Mouse (Mus musculus) heart, adult 18-20 months (tissue): ENCODE results near the gene Slc26a3. TPM values are rescaled to one million over a fixed set of nuclear protein-coding genes. Genes with fewer than 3 reads are reported as not detected.
"Not testable (repeated sequence)": the region's sequence is repeated elsewhere in the genome, so short reads cannot be mapped to it uniquely, and the experiment has no call there.

ENCODE experiments used
- DNase-seq, 2 experiments: peaks; one replicate each; pipeline ENCODE4 v3.0.0; 2021 to 2022; ENCODE audit warnings: mixed read lengths in 1 of 2
- total RNA-seq, 2 experiments: library from RNA; stranded (reverse); gene quantifications; 2 replicates each; pipeline ENCODE4 v1.2.3; 2021

Gene Slc26a3
- total RNA-seq, 2 experiments from 2014 or later: 0.67 to 1.5 TPM

GRCm38 (mm10) chr12:31421901-31422574 lies 31.4 kb downstream of the Slc26a3 start:
- no peak for DNase-seq

- no peak for DNase-seq
Observed at GRCm38 (mm10) chr12:31437791-31438190, 47.1 kb downstream of the Slc26a3 start.

GRCm38 (mm10) chr12:31439612-31440011 lies 48.9 kb downstream of the Slc26a3 start:
- DNase-seq: no peak

- peak in 1 of 2 experiments; percentile 11 for DNase-seq
Observed at GRCm38 (mm10) chr12:31444131-31444546, 53.5 kb downstream of the Slc26a3 start.

- DNase-seq: no peak
Observed at GRCm38 (mm10) chr12:31444827-31445226, 54.2 kb downstream of the Slc26a3 start.

- no peak for DNase-seq
Observed at GRCm38 (mm10) chr12:31449341-31449740, 58.7 kb downstream of the Slc26a3 start.

GRCm38 (mm10) chr12:31456271-31456670 lies 65.6 kb downstream of the Slc26a3 start:
- DNase-seq: no peak

- no peak for DNase-seq
Observed at GRCm38 (mm10) chr12:31458474-31458873, 67.8 kb downstream of the Slc26a3 start.

- not testable (repeated sequence) for DNase-seq
Observed at GRCm38 (mm10) chr12:31460270-31460669, 69.6 kb downstream of the Slc26a3 start.

GRCm38 (mm10) chr12:31461371-31461770 lies 70.7 kb downstream of the Slc26a3 start:
- DNase-seq: no peak

- no peak for DNase-seq
Observed at GRCm38 (mm10) chr12:31462615-31463014, 71.9 kb downstream of the Slc26a3 start.

- DNase-seq: not testable (repeated sequence)
Observed at GRCm38 (mm10) chr12:31478182-31478581, 87.5 kb downstream of the Slc26a3 start.

GRCm38 (mm10) chr12:31486431-31486830 lies 95.8 kb downstream of the Slc26a3 start:
- peak; percentile 15 to 44 for DNase-seq

GRCm38 (mm10) chr12:31498936-31499313 lies 108.3 kb downstream of the Slc26a3 start:
- no peak for DNase-seq

GRCm38 (mm10) chr12:31499314-31500131 lies 108.9 kb downstream of the Slc26a3 start, which contains the start of gene Cbll1:
TSS of gene Cbll1 (minus strand) at chr12:31499616.
- DNase-seq: peak; percentile 97 to 98

- no peak for DNase-seq
Observed at GRCm38 (mm10) chr12:31500196-31500595, 109.5 kb downstream of the Slc26a3 start.

- no peak for DNase-seq
Observed at GRCm38 (mm10) chr12:31501266-31501665, 110.6 kb downstream of the Slc26a3 start.

GRCm38 (mm10) chr12:31503211-31503610 lies 112.5 kb downstream of the Slc26a3 start:
- no peak for DNase-seq

GRCm38 (mm10) chr12:31507718-31508364 lies 117.2 kb downstream of the Slc26a3 start:
- DNase-seq: peak in 1 of 2 experiments; percentile 41

- no peak for DNase-seq
Observed at GRCm38 (mm10) chr12:31508496-31508895, 117.8 kb downstream of the Slc26a3 start.

GRCm38 (mm10) chr12:31511218-31511617 lies 120.5 kb downstream of the Slc26a3 start:
- no peak for DNase-seq

- DNase-seq: no peak
Observed at GRCm38 (mm10) chr12:31512634-31513411, 122.2 kb downstream of the Slc26a3 start.
